Mouse (Mus musculus) CH12.LX (cell line): ENCODE data around the gene Rprd1b. TPM values are rescaled to one million over a fixed set of nuclear protein-coding genes. Genes with fewer than 3 reads are reported as not detected.
A peak's percentile ranks its signal among the peaks of the same experiment; 100 is the strongest.

Experiments used
- DNase-seq: peaks from one replicate; pipeline ENCODE4 v3.0.0-alpha.2; 2013; ENCODE audit errors: extremely low read depth
- H3K27ac ChIP-seq: 2 replicates; pipeline ENCODE4 v1.5.1; 2012; ENCODE audit warnings: low read depth, mild to moderate bottlenecking, control low read depth, moderate library complexity; ENCODE audit not compliant: insufficient read depth
- H3K27me3 ChIP-seq: replicated peaks from 2 replicates; pipeline ENCODE3; 2012; ENCODE audit warnings: inconsistent platforms
- H3K36me3 ChIP-seq, 2 experiments: replicated peaks in 1 of 2; 2 replicates each; pipeline versions ENCODE3 to v1.6.1; 2012; ENCODE audit warnings: inconsistent platforms in 1 of 2, low read length in 1 of 2, mild to moderate bottlenecking in 1 of 2, mixed read lengths in 1 of 2, moderate library complexity in 1 of 2; ENCODE audit not compliant: control insufficient read depth in 1 of 2, insufficient read depth in 1 of 2
- H3K4me1 ChIP-seq, 2 experiments: 2 replicates each; pipeline ENCODE4 v1.6.1; 2012; ENCODE audit warnings: inconsistent platforms in 1 of 2, moderate library complexity in 1 of 2; ENCODE audit not compliant: insufficient read depth in 2 of 2, control insufficient read depth in 1 of 2
- H3K4me2 ChIP-seq: 2 replicates; pipeline ENCODE4 v1.6.1; 2012; ENCODE audit warnings: low read depth, mild to moderate bottlenecking, control low read depth; ENCODE audit not compliant: poor library complexity, insufficient read depth, severe bottlenecking
- H3K4me3 ChIP-seq, 3 experiments: fragments of 150-350 bp in 1 of 3; sonication (generic) in 1 of 3; replicated peaks in 1 of 3; 2 replicates each; pipeline versions ENCODE3 to v1.5.1; 2011 to 2012; ENCODE audit warnings: low read depth in 2 of 3, low read length in 2 of 3, mild to moderate bottlenecking in 2 of 3, moderate library complexity in 2 of 3, control low read depth in 1 of 3, improper control_type of control experiment in 1 of 3, inconsistent platforms in 1 of 3, mixed read lengths in 1 of 3; ENCODE audit not compliant: poor library complexity in 1 of 3
- H3K79me2 ChIP-seq: replicated peaks from 2 replicates; pipeline ENCODE4 v1.6.1; 2012; ENCODE audit warnings: mild to moderate bottlenecking, moderate library complexity; ENCODE audit not compliant: control insufficient read depth, poor library complexity, insufficient read depth, severe bottlenecking; ENCODE audit errors: extremely low read depth
- H3K9ac ChIP-seq: 2 replicates; pipeline ENCODE4 v1.6.1; 2012; ENCODE audit warnings: low read depth, mild to moderate bottlenecking, control low read depth, moderate library complexity; ENCODE audit not compliant: insufficient read depth
- H3K9me3 ChIP-seq: replicated peaks from 2 replicates; pipeline ENCODE3; 2012; ENCODE audit warnings: low read length, inconsistent platforms, mixed read lengths
- BHLHE40 ChIP-seq: IDR thresholded peaks from 2 replicates; pipeline ENCODE4 v1.6.1; 2011; ENCODE audit warnings: mild to moderate bottlenecking, low read depth, low read length, improper control_type of control experiment
- CHD1 ChIP-seq: IDR thresholded peaks from 2 replicates; pipeline ENCODE4 v1.6.1; 2012; ENCODE audit warnings: low read depth, low read length, improper control_type of control experiment, inconsistent platforms
- CHD2 ChIP-seq: IDR thresholded peaks from 2 replicates; pipeline ENCODE4 v1.6.1; 2011; ENCODE audit warnings: low read length, improper control_type of control experiment
- CTCF ChIP-seq, 2 experiments: IDR thresholded peaks in 1 of 2; conservative IDR thresholded peaks in 1 of 2; 2 replicates each; pipeline ENCODE4 v1.5.1; 2011 to 2012; ENCODE audit warnings: low read depth in 2 of 2, low read length in 2 of 2, improper control_type of control experiment in 1 of 2, inconsistent platforms in 1 of 2, mild to moderate bottlenecking in 1 of 2, moderate library complexity in 1 of 2
- E2F4 ChIP-seq: IDR thresholded peaks from 2 replicates; pipeline ENCODE4 v1.6.1; 2011; ENCODE audit warnings: low read depth, low read length, improper control_type of control experiment; ENCODE audit not compliant: insufficient replicate concordance
- EP300 ChIP-seq: IDR thresholded peaks from 2 replicates; pipeline ENCODE4 v1.6.1; 2011; ENCODE audit warnings: low read length, improper control_type of control experiment
- ETS1 ChIP-seq: conservative IDR thresholded peaks from 2 replicates; pipeline ENCODE4 v1.6.1; 2012; ENCODE audit warnings: low read depth, mild to moderate bottlenecking, inconsistent platforms, low read length, improper control_type of control experiment, moderate library complexity
- HCFC1 ChIP-seq: IDR thresholded peaks from 2 replicates; pipeline ENCODE4 v1.6.1; 2012; ENCODE audit warnings: low read depth, mild to moderate bottlenecking, inconsistent platforms, low read length, improper control_type of control experiment
- IRF4 ChIP-seq: IDR thresholded peaks from 2 replicates; pipeline ENCODE4 v1.6.1; 2014; ENCODE audit warnings: low read depth, mild to moderate bottlenecking, inconsistent platforms, low read length, improper control_type of control experiment
- JUN ChIP-seq: IDR thresholded peaks from 2 replicates; pipeline ENCODE4 v1.6.1; 2011; ENCODE audit warnings: low read depth, mild to moderate bottlenecking, low read length, improper control_type of control experiment, moderate library complexity; ENCODE audit not compliant: insufficient read depth
- JUND ChIP-seq: conservative IDR thresholded peaks from 2 replicates; pipeline ENCODE4 v1.6.1; 2011; ENCODE audit warnings: low read depth, low read length, improper control_type of control experiment
- KAT2A ChIP-seq: IDR thresholded peaks from 2 replicates; pipeline ENCODE4 v1.6.1; 2012; ENCODE audit warnings: low read length, improper control_type of control experiment, inconsistent platforms; ENCODE audit not compliant: insufficient replicate concordance
- MAX ChIP-seq: IDR thresholded peaks from 2 replicates; pipeline ENCODE4 v1.6.1; 2011; ENCODE audit warnings: low read length, improper control_type of control experiment
- MAZ ChIP-seq: IDR thresholded peaks from 2 replicates; pipeline ENCODE4 v1.6.1; 2012; ENCODE audit warnings: low read depth, mild to moderate bottlenecking, inconsistent platforms, low read length, improper control_type of control experiment, moderate library complexity
- MEF2A ChIP-seq: IDR thresholded peaks from 2 replicates; pipeline ENCODE4 v1.6.1; 2014; ENCODE audit warnings: low read depth, mild to moderate bottlenecking, inconsistent platforms, low read length, improper control_type of control experiment, borderline replicate concordance
- MXI1 ChIP-seq: IDR thresholded peaks from 2 replicates; pipeline ENCODE4 v1.6.1; 2011; ENCODE audit warnings: mild to moderate bottlenecking, low read depth, low read length, improper control_type of control experiment
- MYC ChIP-seq: IDR thresholded peaks from 2 replicates; pipeline ENCODE4 v1.6.1; 2011; ENCODE audit warnings: low read depth, mild to moderate bottlenecking, improper control_type of control experiment, low read length
- NELFE ChIP-seq: IDR thresholded peaks from 2 replicates; pipeline ENCODE4 v1.6.1; 2011; ENCODE audit warnings: low read depth, low read length, improper control_type of control experiment
- NRF1 ChIP-seq: IDR thresholded peaks from 2 replicates; pipeline ENCODE4 v1.6.1; 2014; ENCODE audit warnings: low read depth, mild to moderate bottlenecking, inconsistent platforms, low read length, improper control_type of control experiment, moderate library complexity
- PAX5 ChIP-seq: IDR thresholded peaks from 2 replicates; pipeline ENCODE4 v1.6.1; 2012; ENCODE audit warnings: low read length, inconsistent platforms, mixed read lengths
- RCOR1 ChIP-seq: conservative IDR thresholded peaks from 2 replicates; pipeline ENCODE4 v1.6.1; 2012; ENCODE audit warnings: low read depth, mild to moderate bottlenecking, inconsistent platforms, low read length, improper control_type of control experiment
- SMC3 ChIP-seq: IDR thresholded peaks from 2 replicates; pipeline ENCODE4 v1.6.1; 2011; ENCODE audit warnings: low read depth, low read length, improper control_type of control experiment
- UBTF ChIP-seq: IDR thresholded peaks from 2 replicates; pipeline ENCODE4 v1.6.1; 2012; ENCODE audit warnings: low read depth, mild to moderate bottlenecking, inconsistent platforms, low read length, improper control_type of control experiment, moderate library complexity
- USF1 ChIP-seq: IDR thresholded peaks from 2 replicates; pipeline ENCODE4 v1.6.1; 2014; ENCODE audit warnings: low read depth, mild to moderate bottlenecking, inconsistent platforms, low read length, improper control_type of control experiment
- ZKSCAN1 ChIP-seq: IDR thresholded peaks from 2 replicates; pipeline ENCODE4 v1.6.1; 2012; ENCODE audit warnings: low read depth, inconsistent platforms, low read length, improper control_type of control experiment, borderline replicate concordance
- ZMIZ1 ChIP-seq: IDR thresholded peaks from 2 replicates; pipeline ENCODE4 v1.6.1; 2012; ENCODE audit warnings: low read depth, mild to moderate bottlenecking, inconsistent platforms, low read length, improper control_type of control experiment
- dilution Hi-C: fragments of 300-500 bp; cut with MboI; formaldehyde crosslinking; loops from 2 replicates; pipeline ENCODE4 v1.14.3; 2020; ENCODE audit warnings: low sequenced_read_pairs; ENCODE audit not compliant: extremely low pct_unique_long_range_greater_than_20kb, extremely low pct_ligation_motif_present
- in situ Hi-C: fragments of 300-500 bp; cut with MboI; formaldehyde crosslinking; loops from 3 replicates; pipeline ENCODE4 v1.14.3; 2019; ENCODE audit warnings: low sequenced_read_pairs, low pct_ligation_motif_present, low pct_unique_long_range_greater_than_20kb, mixed read lengths
- polyA plus RNA-seq: library from polyadenylated mRNA; unstranded; fragments of >175 nt; gene quantifications from 2 replicates; pipeline ENCODE4 v1.2.1, GENCODE M21; 2012; ENCODE audit warnings: low read depth; ENCODE audit not compliant: insufficient read length
- total RNA-seq, 2 experiments: library from RNA; depleted of rRNA; stranded (reverse); fragments of 300-350 nt in 1 of 2; fragments of >200 nt in 1 of 2; gene quantifications; 2 replicates each; pipeline ENCODE4 v1.2.3; 2012 to 2014

Rprd1b gene
- total and polyA plus RNA-seq, 3 experiments: 11.8 to 33.1 (median 16.4) TPM

- no peak for DNase-seq
- peak overlapping the region; percentile 48 to 97 (median 95) for H3K4me3 ChIP-seq
Observed at GRCm38 (mm10) chr2:158030007-158030406, 1.7 kb downstream of the Rprd1b start.

GRCm38 (mm10) chr2:158035813-158036212, 7.5 kb downstream of the Rprd1b start:
- in situ Hi-C loops: no loop called here

More at GRCm38 (mm10) chr2:158030007-158030406, 1.7 kb downstream of the Rprd1b start:
- TF ChIP-seq USF1: no peak
- no peak for TF ChIP-seq MEF2A
- no peak for TF ChIP-seq MXI1
- no peak for TF ChIP-seq KAT2A
- no peak for TF ChIP-seq IRF4
- peaks cover 8 to 54% of the 10 kb centered on the region in 2 experiments; a peak in 3 of 4 replicates for H3K4me1 ChIP-seq
- H3K79me2 ChIP-seq: peaks cover 60% of the 10 kb centered on the region
- peak overlapping the region; percentile 74 for H3K9ac ChIP-seq
- dilution Hi-C loops: no loop called here
- H3K27ac ChIP-seq: no peak overlapping the region
- H3K9me3 ChIP-seq: no peaks in the 10 kb centered on the region
- no peaks in the 10 kb centered on the region for H3K27me3 ChIP-seq
- peak overlapping the region; percentile 96 for H3K4me2 ChIP-seq
- in situ Hi-C loops: no loop called here
- peaks cover 0 to 13% of the 10 kb centered on the region in 2 experiments for H3K36me3 ChIP-seq

GRCm38 (mm10) chr2:158036408-158036807, 8.1 kb downstream of the Rprd1b start:
- TF ChIP-seq CHD1 (no peak), CTCF (conservative IDR thresholded peaks at IDR 0.05 in 1 of 2, IDR thresholded peaks at IDR 0.05 in 1 of 2; ENCODE audit: low read depth in 2 of 2, low read length in 2 of 2) (no peak), ETS1 (no peak), MYC (no peak), USF1 (no peak), IRF4 (no peak), ZKSCAN1 (no peak), PAX5 (no peak), SMC3 (no peak), ZMIZ1 (no peak), E2F4 (no peak), CHD2 (no peak), EP300 (no peak), UBTF (no peak), HCFC1 (no peak), BHLHE40 (no peak)
- H3K79me2 ChIP-seq: peaks cover 30% of the 10 kb centered on the region
- H3K36me3 ChIP-seq: peaks cover 19 to 57% of the 10 kb centered on the region in 2 experiments
- no peak overlapping the region for H3K27ac ChIP-seq
- H3K9ac ChIP-seq: no peak overlapping the region
- H3K9me3 ChIP-seq: no peaks in the 10 kb centered on the region
- in situ Hi-C loops: no loop called here
- no peak overlapping the region for H3K4me3 ChIP-seq
- dilution Hi-C loops: no loop called here
- H3K4me2 ChIP-seq: no peak overlapping the region; the same call in 1 of the 2 replicates
- no peak for DNase-seq
- H3K4me1 ChIP-seq: peaks cover 2 to 34% of the 10 kb centered on the region in 2 experiments; a peak in 3 of 4 replicates
- no peaks in the 10 kb centered on the region for H3K27me3 ChIP-seq

More at GRCm38 (mm10) chr2:158035813-158036212, 7.5 kb downstream of the Rprd1b start:
- dilution Hi-C loops: no loop called here
- H3K4me3 ChIP-seq: no peak overlapping the region
- no peaks in the 10 kb centered on the region for H3K27me3 ChIP-seq
- TF ChIP-seq NELFE (no peak), EP300 (no peak), E2F4 (no peak), MAX (no peak), ZKSCAN1 (no peak), MAZ (no peak), IRF4 (no peak), JUND (peak; percentile 58), JUN (peak; percentile 62), NRF1 (no peak), BHLHE40 (no peak), ETS1 (no peak), RCOR1 (no peak), MEF2A (peak; percentile 76; the same call in 1 of the 2 replicates), USF1 (no peak)
- no peak for DNase-seq
- peaks cover 36% of the 10 kb centered on the region for H3K79me2 ChIP-seq
- H3K27ac ChIP-seq: no peak overlapping the region
- H3K4me1 ChIP-seq: peaks cover 2 to 40% of the 10 kb centered on the region in 2 experiments; a peak in 3 of 4 replicates
- H3K36me3 ChIP-seq: peaks cover 19 to 54% of the 10 kb centered on the region in 2 experiments
- no peaks in the 10 kb centered on the region for H3K9me3 ChIP-seq
- no peak overlapping the region; the same call in 1 of the 2 replicates for H3K9ac ChIP-seq
- no peak overlapping the region for H3K4me2 ChIP-seq
